Mouse (Mus musculus): ENCODE data around the gene Nfx1.

The Nfx1 gene

DNA sequence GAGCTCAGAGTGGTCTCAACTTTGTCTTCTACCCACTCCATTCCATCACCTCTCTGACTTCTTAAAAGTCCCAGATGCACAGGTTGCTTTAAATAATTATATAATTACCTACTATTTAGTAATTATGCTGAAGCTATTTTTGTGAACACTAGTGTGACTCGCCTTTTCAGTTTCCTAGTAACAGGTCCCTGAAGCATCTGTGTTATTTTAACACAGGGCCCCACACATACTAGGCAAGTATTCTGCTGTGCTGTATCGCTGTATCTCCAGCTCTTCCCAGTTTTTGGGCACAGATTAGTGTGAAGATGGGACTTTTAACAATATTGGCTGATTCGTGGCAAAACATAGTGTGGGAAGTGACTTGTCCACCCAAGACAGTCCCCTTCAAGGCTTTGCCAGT lies 7.2 kb upstream of the Nfx1 start:
- CTCF ChIA-PET, result interaction anchor here in 2 of 4 experiments (0.7 to 1.9 kb wide), 4 partner anchors 8 to 15 kb away, joined by 3 to 6 read pairs (median 4); partner anchors contain the start of genes Bag1 (in 1 of the 2) and Chmp5 (in 1 of the 2)
- POLR2A ChIA-PET, result interaction anchor here in 3 of 4 experiments (0.6 to 1.8 kb wide), 7 partner anchors 8 to 21 kb away, joined by 3 to 6 read pairs (median 4); partner anchors contain the start of genes Bag1 (in 3 of the 3) and Chmp5 (in 3 of the 3)

DNA sequence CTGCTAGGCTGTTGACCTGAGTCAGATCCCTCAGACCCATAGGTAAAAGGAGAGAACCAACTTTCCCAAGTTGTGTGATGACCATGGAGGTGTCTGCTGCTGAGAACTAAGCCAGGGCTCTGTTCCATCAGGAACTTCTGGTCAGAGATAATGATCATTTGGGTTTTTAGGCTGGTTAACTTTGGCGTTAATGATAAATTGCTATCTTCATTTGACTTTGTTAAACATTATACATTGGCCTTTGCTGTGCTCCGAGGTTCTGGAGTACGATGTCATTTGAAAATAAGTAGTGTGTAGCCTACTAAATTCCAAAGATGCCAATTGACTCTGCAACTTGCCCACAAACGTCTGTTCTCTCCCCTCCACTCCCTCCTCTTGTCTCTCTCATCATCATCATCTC lies 1.5 kb upstream of the Nfx1 start:
- ChIA-PET CTCF (no interaction called here), POLR2A (no interaction called here)

GRCm38 (mm10) chr4:40969781-40970591 lies 720 bp upstream of the Nfx1 start:
- CTCF ChIA-PET, result interaction anchor here in 3 of 4 experiments (0.6 to 1.7 kb wide), 8 partner anchors 9 to 369 kb away, joined by 3 to 10 read pairs (median 4); partner anchors contain the start of genes Bag1 (in 1 of the 3) and Chmp5 (in 1 of the 3)
- POLR2A ChIA-PET, result interaction anchor here in 3 of 4 experiments (0.6 to 3.9 kb wide), 12 partner anchors 10 to 827 kb away, joined by 3 to 26 read pairs (median 6); partner anchors contain the start of genes Bag1 (in 2 of the 3), Chmp5 (in 2 of the 3) and Aco1 (in 1 of the 3)

DNA sequence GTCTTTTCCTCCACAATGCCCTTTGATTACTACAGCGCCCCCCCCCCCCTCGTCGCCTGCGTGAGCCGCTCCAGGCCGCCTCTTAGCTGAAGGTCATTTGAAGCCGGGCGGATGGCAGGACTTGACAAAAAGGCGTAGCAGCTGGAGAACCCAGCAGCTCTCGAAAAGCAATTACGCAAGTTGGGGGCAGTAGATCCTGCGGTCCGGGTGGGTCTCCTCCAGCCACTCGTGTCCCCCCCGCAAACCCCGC lies 189 bp upstream of the Nfx1 start:
- ChIA-PET CTCF (interaction anchor here in 3 of 4 experiments (0.6 to 1.7 kb wide), 9 partner anchors 10 to 369 kb away, joined by 3 to 10 read pairs (median 4); partner anchors contain the start of genes Bag1 (in 1 of the 3) and Chmp5 (in 1 of the 3)), POLR2A (interaction anchor here in 3 of 4 experiments (0.6 to 3.9 kb wide), 12 partner anchors 9 to 828 kb away, joined by 3 to 26 read pairs (median 6); partner anchors contain the start of genes Bag1 (in 2 of the 3), Chmp5 (in 2 of the 3), Aco1 (in 1 of the 3) and Ubap2 (in 1 of the 3))

GRCm38 (mm10) chr4:40971744-40972143 lies 1.0 kb downstream of the Nfx1 start:
- ChIA-PET POLR2A (interaction anchor here (0.6 to 3.9 kb wide), 71 partner anchors 8 to 829 kb away, joined by 3 to 26 read pairs (median 4); partner anchors contain the start of genes Bag1 (in 3 of the 4), Chmp5 (in 3 of the 4), Aco1 (in 1 of the 4) and Aqp3 (in 1 of the 4)), CTCF (interaction anchor here (0.6 to 1.7 kb wide), 41 partner anchors 8 to 751 kb away, joined by 3 to 17 read pairs (median 5); partner anchors contain the start of genes Chmp5 (in 2 of the 4), Aqp3 (in 1 of the 4), B4galt1 (in 1 of the 4) and Bag1 (in 1 of the 4))

DNA sequence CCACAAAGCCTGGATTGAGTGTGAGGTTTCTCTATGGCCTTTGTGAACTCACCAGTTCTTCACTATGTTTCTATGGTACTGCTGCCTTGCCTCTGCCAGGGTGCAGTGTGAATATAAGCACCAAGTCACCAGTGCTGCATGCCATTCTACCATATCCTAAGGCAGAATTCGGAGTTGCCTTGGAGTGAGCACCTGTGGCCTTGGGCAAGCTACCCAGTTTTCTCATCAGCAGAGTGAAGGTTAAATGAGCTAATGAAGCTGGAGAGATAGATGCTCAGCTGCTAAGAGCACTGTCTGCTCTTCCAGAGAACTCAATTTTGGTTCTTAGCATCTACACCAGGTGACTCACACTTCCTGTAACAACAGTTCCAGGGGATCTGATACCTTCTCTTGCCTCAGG lies 3.3 kb downstream of the Nfx1 start:
- ChIA-PET POLR2A (interaction anchor here in 1 of 4 experiments (1.0 to 1.5 kb wide), 2 partner anchors 9 to 160 kb away, joined by 3 to 7 read pairs; no protein-coding TSS in a partner anchor), CTCF (interaction anchor here in 1 of 4 experiments (1.4 kb wide), 1 partner anchor 20 kb away, joined by 3 read pairs; no protein-coding TSS in a partner anchor)

- POLR2A ChIA-PET, result interaction anchor here in 2 of 4 experiments (1.0 to 1.5 kb wide), 2 partner anchors 8 to 16 kb away, joined by 3 read pairs; no protein-coding TSS in a partner anchor
- CTCF ChIA-PET, result interaction anchor here in 1 of 4 experiments (0.7 kb wide), 1 partner anchor 25 kb away, joined by 3 read pairs; no protein-coding TSS in a partner anchor
Observed at GRCm38 (mm10) chr4:40975678-40976077, 5.0 kb downstream of the Nfx1 start.

- POLR2A ChIA-PET, result no interaction called here
- CTCF ChIA-PET, result no interaction called here
Observed at GRCm38 (mm10) chr4:40976651-40977050, 5.9 kb downstream of the Nfx1 start.

DNA sequence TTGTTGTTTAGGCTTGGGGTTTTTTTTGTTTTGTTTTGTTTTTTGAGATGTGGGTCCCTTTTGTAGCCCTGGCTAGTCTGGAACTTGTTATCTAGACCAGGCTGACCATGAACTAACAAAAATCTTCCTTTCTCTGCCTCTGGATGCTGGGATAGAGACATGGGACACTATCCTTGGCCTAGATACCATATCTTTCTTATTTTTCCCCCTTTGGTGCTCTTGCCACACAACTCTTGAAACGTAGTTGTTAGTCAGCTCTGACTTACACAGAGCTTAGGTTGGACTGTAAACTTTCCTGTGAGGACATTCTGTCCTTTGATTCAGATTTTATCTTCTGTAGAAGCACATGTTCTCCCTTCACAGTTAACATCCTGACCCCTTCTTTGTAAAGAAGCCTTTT lies 8.7 kb downstream of the Nfx1 start:
- POLR2A ChIA-PET, result interaction anchor here in 3 of 4 experiments (0.6 to 5.2 kb wide), 15 partner anchors 8 to 262 kb away, joined by 3 to 26 read pairs (median 4); partner anchors contain the start of genes Nfx1 (in 2 of the 3), Bag1 (in 1 of the 3) and Chmp5 (in 1 of the 3)
- CTCF ChIA-PET, result no interaction called here

GRCm38 (mm10) chr4:40982486-40982885 lies 11.8 kb downstream of the Nfx1 start:
- ChIA-PET POLR2A (interaction anchor here in 3 of 4 experiments (0.8 to 5.2 kb wide), 16 partner anchors 7 to 261 kb away, joined by 3 to 26 read pairs (median 4); partner anchors contain the start of genes Chmp5 (in 1 of the 3), Dnaja1 (in 1 of the 3), Nfx1 (in 1 of the 3) and Smu1 (in 1 of the 3)), CTCF (interaction anchor here in 1 of 4 experiments (0.6 to 1.1 kb wide), 2 partner anchors 11 to 29 kb away, joined by 3 to 4 read pairs; no protein-coding TSS in a partner anchor)

DNA sequence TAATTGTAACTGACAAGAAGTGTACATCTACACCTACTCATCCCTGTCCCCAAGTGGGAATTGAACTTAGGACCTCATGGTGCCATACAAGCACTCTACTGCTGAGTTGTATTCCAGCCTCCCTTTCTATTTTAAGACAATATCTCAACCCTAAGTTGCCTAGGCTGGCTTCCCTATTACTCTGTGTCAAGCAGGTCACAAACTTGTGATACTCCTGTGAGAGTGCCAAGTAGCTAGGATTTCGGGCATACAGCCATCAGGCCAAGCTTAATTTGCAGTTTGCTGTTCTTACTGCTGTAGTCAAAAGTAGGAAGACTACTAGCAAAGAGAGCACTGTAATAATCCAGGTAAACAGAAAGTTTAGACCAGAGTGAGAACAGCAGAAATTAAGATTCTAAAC lies 13.0 kb downstream of the Nfx1 start:
- POLR2A ChIA-PET, result interaction anchor here in 2 of 4 experiments (0.7 to 5.2 kb wide), 11 partner anchors 8 to 35 kb away, joined by 3 to 26 read pairs (median 6); partner anchors contain the start of genes Bag1 (in 2 of the 2), Chmp5 (in 2 of the 2) and Nfx1 (in 1 of the 2)
- CTCF ChIA-PET, result no interaction called here

DNA sequence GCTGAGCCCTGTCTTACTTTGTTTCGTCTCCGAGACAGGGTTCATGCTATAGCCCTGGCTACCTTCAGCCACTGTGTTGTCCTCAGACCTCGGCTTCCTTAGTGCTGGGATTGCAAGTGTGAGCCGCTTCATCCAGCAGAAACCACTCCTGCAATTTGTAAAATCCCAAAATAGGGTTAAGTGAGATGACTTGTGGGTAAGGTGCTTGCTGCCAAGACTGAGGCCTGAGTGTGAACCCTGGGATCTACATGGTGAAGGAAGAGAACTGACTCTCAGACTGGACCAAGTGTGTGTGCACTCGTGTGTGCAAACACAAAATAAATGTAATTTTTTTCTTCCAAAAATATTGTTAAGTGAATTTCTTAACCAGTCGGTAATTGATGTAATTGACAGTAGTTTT lies 18.9 kb downstream of the Nfx1 start:
- CTCF ChIA-PET, result interaction anchor here in 1 of 4 experiments (1.1 kb wide), 1 partner anchor 244 kb away, joined by 3 read pairs; no protein-coding TSS in a partner anchor

GRCm38 (mm10) chr4:40996302-40996701 lies 25.6 kb downstream of the Nfx1 start:
- CTCF ChIA-PET, result interaction anchor here in 2 of 4 experiments (0.7 to 1.5 kb wide), 2 partner anchors 43 to 47 kb away, joined by 3 read pairs; no protein-coding TSS in a partner anchor
- POLR2A ChIA-PET, result interaction anchor here in 1 of 4 experiments (1.3 to 3.2 kb wide), 2 partner anchors 17 to 29 kb away, joined by 3 to 11 read pairs; no protein-coding TSS in a partner anchor

More for the DNA sequence above, 18.9 kb downstream of the Nfx1 start:
- POLR2A ChIA-PET, result interaction anchor here in 2 of 4 experiments (0.6 to 4.4 kb wide), 7 partner anchors 8 to 454 kb away, joined by 3 to 17 read pairs (median 3); no protein-coding TSS in a partner anchor

GRCm38 (mm10) chr4:40997916-40998315 lies 27.2 kb downstream of the Nfx1 start:
- POLR2A ChIA-PET, result interaction anchor here in 1 of 4 experiments (0.7 to 3.2 kb wide), 6 partner anchors 11 to 276 kb away, joined by 3 to 11 read pairs (median 4); no protein-coding TSS in a partner anchor
- CTCF ChIA-PET, result interaction anchor here in 1 of 4 experiments (1.5 kb wide), 1 partner anchor 44 kb away, joined by 3 read pairs; no protein-coding TSS in a partner anchor

DNA sequence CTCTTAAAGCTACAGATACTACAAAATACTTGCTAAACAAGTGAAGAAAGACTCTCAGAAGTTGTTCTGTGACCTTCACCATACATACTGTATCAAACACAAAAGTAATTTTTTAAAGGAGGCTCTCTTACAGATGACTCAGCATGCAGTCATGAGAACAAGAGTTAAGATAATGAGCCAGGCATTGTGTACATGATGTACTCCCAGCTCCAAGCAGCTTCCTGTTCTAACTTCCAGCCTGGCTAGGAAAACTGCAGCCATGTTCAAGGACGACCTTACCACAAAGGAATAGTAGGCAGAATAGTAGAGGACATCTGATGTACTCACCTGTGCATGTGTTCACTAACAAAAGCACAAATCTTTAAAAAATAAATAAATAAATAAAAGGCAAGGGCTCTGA lies 29.6 kb downstream of the Nfx1 start:
- ChIA-PET POLR2A (interaction anchor here in 3 of 4 experiments (0.6 to 2.0 kb wide), 10 partner anchors 9 to 278 kb away, joined by 3 to 4 read pairs (median 4); partner anchors contain the start of genes Dnaja1 (in 1 of the 3) and Nol6 (in 1 of the 3)), CTCF (interaction anchor here in 2 of 4 experiments (0.7 to 1.5 kb wide), 4 partner anchors 9 to 204 kb away, joined by 3 to 5 read pairs (median 3); no protein-coding TSS in a partner anchor)

GRCm38 (mm10) chr4:41000842-41001639 lies 30.3 kb downstream of the Nfx1 start:
- POLR2A ChIA-PET, result interaction anchor here in 3 of 4 experiments (0.5 to 2.0 kb wide), 20 partner anchors 11 to 279 kb away, joined by 3 to 7 read pairs (median 3); partner anchors contain the start of genes Dnaja1 (in 1 of the 3) and Nol6 (in 1 of the 3)
- CTCF ChIA-PET, result interaction anchor here (0.6 to 1.5 kb wide), 16 partner anchors 9 to 727 kb away, joined by 3 to 14 read pairs (median 4); no protein-coding TSS in a partner anchor

DNA sequence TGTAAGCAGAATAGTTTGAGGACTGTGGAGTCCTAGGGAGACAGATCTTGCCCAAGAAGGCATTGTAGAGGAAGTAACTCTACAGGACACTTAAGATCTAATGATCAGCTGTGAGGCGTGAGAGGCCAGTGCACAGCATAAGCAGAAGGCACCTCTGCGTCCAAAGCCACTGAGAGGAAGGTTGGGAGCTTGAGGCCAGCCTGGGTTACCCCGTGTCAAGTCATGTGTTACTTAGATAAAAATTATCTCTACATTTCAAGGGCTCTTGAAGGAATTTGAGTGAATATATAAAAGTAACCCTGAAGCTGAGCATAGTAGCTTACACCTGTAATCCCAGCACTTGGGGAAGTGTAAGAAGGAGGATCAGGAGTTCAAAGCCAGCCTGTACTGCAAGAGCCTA lies 42.6 kb downstream of the Nfx1 start:
- ChIA-PET POLR2A (interaction anchor here in 2 of 4 experiments (0.9 to 1.0 kb wide), 2 partner anchors 13 to 98 kb away, joined by 4 to 5 read pairs; no protein-coding TSS in a partner anchor), CTCF (no interaction called here)

All from embryonic stem cell, embryonic (primary cell).